Mouse (Mus musculus) CH12.LX (cell line): ENCODE results near the gene Hoxa9. TPM values are rescaled to one million over a fixed set of nuclear protein-coding genes. Genes with fewer than 3 reads are reported as not detected.

Source experiments
- DNase-seq: peaks from one replicate; pipeline ENCODE4 v3.0.0-alpha.2; 2013; ENCODE audit errors: extremely low read depth
- H3K27ac ChIP-seq: 2 replicates; pipeline ENCODE4 v1.5.1; 2012; ENCODE audit warnings: low read depth, mild to moderate bottlenecking, control low read depth, moderate library complexity; ENCODE audit not compliant: insufficient read depth
- H3K27me3 ChIP-seq: replicated peaks from 2 replicates; pipeline ENCODE3; 2012; ENCODE audit warnings: inconsistent platforms
- H3K36me3 ChIP-seq, 2 experiments: replicated peaks in 1 of 2; 2 replicates each; pipeline versions ENCODE3 to v1.6.1; 2012; ENCODE audit warnings: inconsistent platforms in 1 of 2, low read length in 1 of 2, mild to moderate bottlenecking in 1 of 2, mixed read lengths in 1 of 2, moderate library complexity in 1 of 2; ENCODE audit not compliant: control insufficient read depth in 1 of 2, insufficient read depth in 1 of 2
- H3K4me1 ChIP-seq, 2 experiments: 2 replicates each; pipeline ENCODE4 v1.6.1; 2012; ENCODE audit warnings: inconsistent platforms in 1 of 2, moderate library complexity in 1 of 2; ENCODE audit not compliant: insufficient read depth in 2 of 2, control insufficient read depth in 1 of 2
- H3K4me2 ChIP-seq: 2 replicates; pipeline ENCODE4 v1.6.1; 2012; ENCODE audit warnings: low read depth, mild to moderate bottlenecking, control low read depth; ENCODE audit not compliant: poor library complexity, insufficient read depth, severe bottlenecking
- H3K4me3 ChIP-seq, 3 experiments: fragments of 150-350 bp in 1 of 3; sonication (generic) in 1 of 3; replicated peaks in 1 of 3; 2 replicates each; pipeline versions ENCODE3 to v1.5.1; 2011 to 2012; ENCODE audit warnings: low read depth in 2 of 3, low read length in 2 of 3, mild to moderate bottlenecking in 2 of 3, moderate library complexity in 2 of 3, control low read depth in 1 of 3, improper control_type of control experiment in 1 of 3, inconsistent platforms in 1 of 3, mixed read lengths in 1 of 3; ENCODE audit not compliant: poor library complexity in 1 of 3
- H3K79me2 ChIP-seq: replicated peaks from 2 replicates; pipeline ENCODE4 v1.6.1; 2012; ENCODE audit warnings: mild to moderate bottlenecking, moderate library complexity; ENCODE audit not compliant: control insufficient read depth, poor library complexity, insufficient read depth, severe bottlenecking; ENCODE audit errors: extremely low read depth
- H3K9ac ChIP-seq: 2 replicates; pipeline ENCODE4 v1.6.1; 2012; ENCODE audit warnings: low read depth, mild to moderate bottlenecking, control low read depth, moderate library complexity; ENCODE audit not compliant: insufficient read depth
- H3K9me3 ChIP-seq: replicated peaks from 2 replicates; pipeline ENCODE3; 2012; ENCODE audit warnings: low read length, inconsistent platforms, mixed read lengths
- BHLHE40 ChIP-seq: IDR thresholded peaks from 2 replicates; pipeline ENCODE4 v1.6.1; 2011; ENCODE audit warnings: mild to moderate bottlenecking, low read depth, low read length, improper control_type of control experiment
- CHD1 ChIP-seq: IDR thresholded peaks from 2 replicates; pipeline ENCODE4 v1.6.1; 2012; ENCODE audit warnings: low read depth, low read length, improper control_type of control experiment, inconsistent platforms
- E2F4 ChIP-seq: IDR thresholded peaks from 2 replicates; pipeline ENCODE4 v1.6.1; 2011; ENCODE audit warnings: low read depth, low read length, improper control_type of control experiment; ENCODE audit not compliant: insufficient replicate concordance
- HCFC1 ChIP-seq: IDR thresholded peaks from 2 replicates; pipeline ENCODE4 v1.6.1; 2012; ENCODE audit warnings: low read depth, mild to moderate bottlenecking, inconsistent platforms, low read length, improper control_type of control experiment
- JUN ChIP-seq: IDR thresholded peaks from 2 replicates; pipeline ENCODE4 v1.6.1; 2011; ENCODE audit warnings: low read depth, mild to moderate bottlenecking, low read length, improper control_type of control experiment, moderate library complexity; ENCODE audit not compliant: insufficient read depth
- JUND ChIP-seq: conservative IDR thresholded peaks from 2 replicates; pipeline ENCODE4 v1.6.1; 2011; ENCODE audit warnings: low read depth, low read length, improper control_type of control experiment
- KAT2A ChIP-seq: IDR thresholded peaks from 2 replicates; pipeline ENCODE4 v1.6.1; 2012; ENCODE audit warnings: low read length, improper control_type of control experiment, inconsistent platforms; ENCODE audit not compliant: insufficient replicate concordance
- PAX5 ChIP-seq: IDR thresholded peaks from 2 replicates; pipeline ENCODE4 v1.6.1; 2012; ENCODE audit warnings: low read length, inconsistent platforms, mixed read lengths
- POLR2A ChIP-seq: IDR thresholded peaks from 2 replicates; pipeline ENCODE4 v1.6.1; 2011; ENCODE audit warnings: low read depth, mild to moderate bottlenecking, improper control_type of control experiment, low read length
- RAD21 ChIP-seq: IDR thresholded peaks from 2 replicates; pipeline ENCODE4 v1.6.1; 2011; ENCODE audit warnings: low read depth, mild to moderate bottlenecking, low read length, improper control_type of control experiment, moderate library complexity
- TCF12 ChIP-seq: IDR thresholded peaks from 2 replicates; pipeline ENCODE4 v1.6.1; 2014; ENCODE audit warnings: low read depth, mild to moderate bottlenecking, inconsistent platforms, low read length, improper control_type of control experiment
- UBTF ChIP-seq: IDR thresholded peaks from 2 replicates; pipeline ENCODE4 v1.6.1; 2012; ENCODE audit warnings: low read depth, mild to moderate bottlenecking, inconsistent platforms, low read length, improper control_type of control experiment, moderate library complexity
- ZC3H11A ChIP-seq: IDR thresholded peaks from 2 replicates; pipeline ENCODE4 v1.6.1; 2012; ENCODE audit warnings: low read depth, mild to moderate bottlenecking, inconsistent platforms, low read length, improper control_type of control experiment
- ZKSCAN1 ChIP-seq: IDR thresholded peaks from 2 replicates; pipeline ENCODE4 v1.6.1; 2012; ENCODE audit warnings: low read depth, inconsistent platforms, low read length, improper control_type of control experiment, borderline replicate concordance
- ZMIZ1 ChIP-seq: IDR thresholded peaks from 2 replicates; pipeline ENCODE4 v1.6.1; 2012; ENCODE audit warnings: low read depth, mild to moderate bottlenecking, inconsistent platforms, low read length, improper control_type of control experiment
- ZNF384 ChIP-seq: IDR thresholded peaks from 2 replicates; pipeline ENCODE4 v1.6.1; 2012; ENCODE audit warnings: low read depth, low read length, improper control_type of control experiment, inconsistent platforms
- dilution Hi-C: fragments of 300-500 bp; cut with MboI; formaldehyde crosslinking; loops from 2 replicates; pipeline ENCODE4 v1.14.3; 2020; ENCODE audit warnings: low sequenced_read_pairs; ENCODE audit not compliant: extremely low pct_unique_long_range_greater_than_20kb, extremely low pct_ligation_motif_present
- in situ Hi-C: fragments of 300-500 bp; cut with MboI; formaldehyde crosslinking; loops from 3 replicates; pipeline ENCODE4 v1.14.3; 2019; ENCODE audit warnings: low sequenced_read_pairs, low pct_ligation_motif_present, low pct_unique_long_range_greater_than_20kb, mixed read lengths
- polyA plus RNA-seq: library from polyadenylated mRNA; unstranded; fragments of >175 nt; gene quantifications from 2 replicates; pipeline ENCODE4 v1.2.1, GENCODE M21; 2012; ENCODE audit warnings: low read depth; ENCODE audit not compliant: insufficient read length
- total RNA-seq, 2 experiments: library from RNA; depleted of rRNA; stranded (reverse); fragments of 300-350 nt in 1 of 2; fragments of >200 nt in 1 of 2; gene quantifications; 2 replicates each; pipeline ENCODE4 v1.2.3; 2012 to 2014

The Hoxa9 gene
- total and polyA plus RNA-seq, 3 experiments, result 0.30 to 0.47 (median 0.30) TPM

DNA sequence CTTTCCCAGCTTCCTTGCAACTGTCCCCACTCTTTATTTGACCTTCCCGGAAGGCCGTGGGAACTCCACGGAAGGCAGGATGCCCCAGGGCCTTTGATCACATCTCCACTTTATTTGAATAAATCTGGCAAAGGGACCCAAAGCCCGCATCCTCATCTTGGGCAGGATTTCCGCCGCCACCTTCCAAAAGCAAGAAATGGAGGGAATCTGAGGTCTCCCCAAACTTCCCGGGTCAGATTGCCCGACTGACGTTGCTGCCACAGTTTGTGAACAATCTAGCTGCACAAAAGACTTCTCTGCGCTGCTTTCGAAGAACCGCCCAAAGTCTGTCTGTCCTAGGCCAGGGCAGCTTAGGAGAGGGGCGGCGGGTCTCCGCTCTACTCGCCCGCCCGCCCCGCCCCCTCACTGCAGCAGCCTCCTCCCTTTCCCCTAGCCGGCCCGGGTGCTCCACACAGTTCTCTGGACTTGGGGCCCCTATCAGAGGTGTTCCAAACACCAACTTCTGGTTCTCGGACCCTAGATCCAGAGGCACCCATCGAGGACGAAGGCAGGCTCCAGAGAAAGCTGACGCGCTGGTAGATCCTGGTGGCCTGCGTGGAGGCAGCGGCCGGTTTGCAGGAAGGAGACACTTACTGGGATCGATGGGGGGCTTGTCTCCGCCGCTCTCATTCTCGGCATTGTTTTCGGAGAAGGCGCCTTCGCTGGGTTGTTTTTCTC lies 5.8 kb downstream of the Hoxa9 start:
- TF ChIP-seq TCF12 (no peak), BHLHE40 (no peak), ZKSCAN1 (no peak), KAT2A (no peak), POLR2A (no peak), ZMIZ1 (no peak), UBTF (no peak), HCFC1 (no peak)
- H3K4me2 ChIP-seq, result no peak overlapping the region
- H3K79me2 ChIP-seq, result no peaks in the 10 kb centered on the region
- no peak overlapping the region for H3K9ac ChIP-seq
- peaks cover 0 to 13% of the 10 kb centered on the region in 2 experiments; a peak in 2 of 4 replicates for H3K4me1 ChIP-seq
- H3K27ac ChIP-seq, result no peak overlapping the region
- no peak for DNase-seq
- in situ Hi-C loops, result loop anchor here (10.0 to 25.0 kb wide), 3 partner anchors 213 to 1010 kb away; partner anchors contain the start of gene Skap2
- dilution Hi-C loops, result no loop called here
- no peaks in the 10 kb centered on the region for H3K27me3 ChIP-seq
- peaks cover 18% of the 10 kb centered on the region for H3K9me3 ChIP-seq
- no peak overlapping the region for H3K4me3 ChIP-seq
- peaks cover 4 to 20% of the 10 kb centered on the region in 2 experiments for H3K36me3 ChIP-seq

DNA sequence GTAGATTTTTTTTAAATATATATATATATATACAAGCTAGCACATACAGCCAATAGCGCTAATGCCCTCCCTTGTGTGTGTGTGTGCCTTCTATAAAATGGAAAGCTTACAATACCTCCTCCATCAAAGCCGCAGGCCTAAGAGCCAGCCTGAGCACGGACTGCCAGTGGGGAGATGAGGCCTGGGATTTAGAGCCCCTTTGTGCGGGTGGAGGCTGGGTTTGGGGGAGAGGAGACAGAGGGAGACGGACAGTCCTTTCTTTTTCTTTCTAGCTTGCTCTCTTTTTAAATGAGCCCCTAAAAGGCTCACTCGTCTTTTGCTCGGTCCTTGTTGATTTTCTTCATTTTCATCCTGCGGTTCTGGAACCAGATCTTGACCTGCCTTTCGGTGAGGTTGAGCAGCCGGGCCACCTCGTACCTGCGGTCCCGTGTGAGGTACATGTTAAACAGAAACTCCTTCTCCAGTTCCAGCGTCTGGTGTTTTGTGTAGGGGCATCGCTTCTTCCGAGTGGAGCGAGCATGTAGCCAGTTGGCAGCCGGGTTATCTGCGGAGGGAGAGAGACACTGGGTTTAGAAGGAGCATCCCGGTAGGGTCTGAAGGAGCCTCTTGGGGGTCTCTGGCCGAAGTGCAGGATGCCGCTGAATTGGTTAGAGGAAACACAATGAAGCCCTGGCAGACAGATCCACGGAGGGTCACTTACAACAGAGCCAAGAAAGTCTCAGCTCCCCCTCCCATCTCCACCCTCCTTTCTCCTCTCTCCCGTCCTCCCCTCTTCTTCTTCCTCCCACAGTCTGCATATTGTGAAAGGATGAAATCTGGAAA lies 6.7 kb downstream of the Hoxa9 start:
- peaks cover 0 to 12% of the 10 kb centered on the region in 2 experiments for H3K36me3 ChIP-seq
- H3K9me3 ChIP-seq, result peaks cover 10% of the 10 kb centered on the region
- H3K27me3 ChIP-seq, result no peaks in the 10 kb centered on the region
- H3K27ac ChIP-seq, result no peak overlapping the region
- H3K79me2 ChIP-seq, result no peaks in the 10 kb centered on the region
- in situ Hi-C loops, result loop anchor here (10.0 to 25.0 kb wide), 3 partner anchors 212 to 1009 kb away; partner anchors contain the start of gene Skap2
- peaks cover 0 to 13% of the 10 kb centered on the region in 2 experiments; a peak in 2 of 4 replicates for H3K4me1 ChIP-seq
- no peak for TF ChIP-seq PAX5
- no peak for TF ChIP-seq CHD1
- TF ChIP-seq ZNF384, result no peak
- TF ChIP-seq UBTF, result no peak
- TF ChIP-seq JUN, result no peak
- TF ChIP-seq TCF12, result no peak
- no peak for TF ChIP-seq RAD21
- no peak for TF ChIP-seq KAT2A
- TF ChIP-seq ZC3H11A, result no peak
- TF ChIP-seq E2F4, result no peak
- TF ChIP-seq JUND, result no peak
- TF ChIP-seq, all 38 proteins: peak for 0
- no peak overlapping the region for H3K9ac ChIP-seq
- no peak overlapping the region for H3K4me2 ChIP-seq
- DNase-seq, result no peak
- H3K4me3 ChIP-seq, result no peak overlapping the region
- dilution Hi-C loops, result no loop called here
